ENCODE assay signal across 9 mouse cellular contexts in genomic region chr7:66135644-66136043, GRCm38 (mm10). TPM values are rescaled to one million over a fixed set of nuclear protein-coding genes. Genes with fewer than 3 reads are reported as not detected.
DNase-seq lines count a peak whose midpoint lies in the region; ATAC-seq and TF ChIP-seq lines count a peak whose summit lies in the region.
"Had no signal": no experiment of that assay in that cellular context is flagged by ENCODE, and none has a peak within 500 bp of the region (broad histone marks: within the 10 kb centered on the region; RNA-seq: fewer than 3 reads in every experiment).

No protein-coding gene starts in this region.

- H3K9ac ChIP-seq in hindbrain, embryonic 12.5 days, result no peak overlapping the region
- H3K9ac ChIP-seq in liver, postnatal 0 days (replicated peaks), result no peak overlapping the region

- H3K4me2 ChIP-seq in hindbrain, embryonic 12.5 days (replicated peaks), result no peak overlapping the region
- no peak overlapping the region for H3K4me2 ChIP-seq in liver, postnatal 0 days (ENCODE audit: low read depth, low read length)

- H3K36me3 ChIP-seq in hindbrain, embryonic 12.5 days, result peaks cover 5% of the 10 kb centered on the region; the same call in 1 of the 2 replicates
- H3K36me3 ChIP-seq in hindbrain, embryonic 10.5 days, result peaks cover 21% of the 10 kb centered on the region
- H3K36me3 ChIP-seq in liver, postnatal 0 days (replicated peaks; ENCODE audit: insufficient read depth, low read length), result peaks cover 2% of the 10 kb centered on the region

- H3K27ac ChIP-seq in hindbrain, embryonic 12.5 days, result peak overlapping the region; percentile 18; the same call in 1 of the 2 replicates
- no peak overlapping the region for H3K27ac ChIP-seq in hindbrain, embryonic 10.5 days
- peak overlapping the region; percentile 76 for H3K27ac ChIP-seq in liver, postnatal 0 days (ENCODE audit: low read depth)

- peaks cover 23% of the 10 kb centered on the region for H3K4me1 ChIP-seq in hindbrain, embryonic 12.5 days
- H3K4me1 ChIP-seq in hindbrain, embryonic 10.5 days (replicated peaks), result peaks cover 8% of the 10 kb centered on the region
- peaks cover 35% of the 10 kb centered on the region for H3K4me1 ChIP-seq in liver, postnatal 0 days (ENCODE audit: insufficient read depth)

- 0 out of 2 replicates have a peak, but pooled peaks cover 3% of the 10 kb centered on the region for H3K9me3 ChIP-seq in hindbrain, embryonic 12.5 days (replicated peaks)
- H3K9me3 ChIP-seq in hindbrain, embryonic 10.5 days, result 0 out of 2 replicates have a peak, but pooled peaks cover under 1% of the 10 kb centered on the region
- no peaks in the 10 kb centered on the region for H3K9me3 ChIP-seq in liver, postnatal 0 days (ENCODE audit: low read length)

- H3K27me3 ChIP-seq in hindbrain, embryonic 12.5 days, result no peaks in the 10 kb centered on the region
- H3K27me3 ChIP-seq in hindbrain, embryonic 10.5 days (ENCODE audit: insufficient read depth, poor library complexity, severe bottlenecking), result no peaks in the 10 kb centered on the region
- H3K27me3 ChIP-seq in liver, postnatal 0 days (ENCODE audit: insufficient read depth, low read length), result no peaks in the 10 kb centered on the region

- no peak overlapping the region for H3K4me3 ChIP-seq in hindbrain, embryonic 12.5 days
- no peak overlapping the region for H3K4me3 ChIP-seq in hindbrain, embryonic 10.5 days
- H3K4me3 ChIP-seq in liver, postnatal 0 days (ENCODE audit: low read depth, low read length), result no peak overlapping the region

- no peak for DNase-seq in hindbrain, embryonic 10.5 days (ENCODE audit: low spot score)
- DNase-seq in ZHBTc4 (ENCODE audit: low read depth, low spot score), result peak; percentile 25
- DNase-seq in liver, postnatal 0 days, result no peak
- no peak for DNase-seq in adrenal gland, postnatal 25 days
- DNase-seq in thymus, postnatal 0 days (ENCODE audit: low spot score), result no peak
- DNase-seq: kidney, postnatal 10 days had no signal

- TF ChIP-seq CTCF in liver, postnatal 0 days (IDR thresholded peaks at IDR 0.05; ENCODE audit: low read depth), result no peak

- no peak for TF ChIP-seq EP300 in liver, postnatal 0 days (IDR thresholded peaks at IDR 0.05; ENCODE audit: low read depth)

- ATAC-seq in hindbrain, embryonic 12.5 days (ENCODE audit: low FRiP score), result no peak
- peak; percentile 77 for ATAC-seq in granulocyte monocyte progenitor cell, adult 5-6 weeks (replicated peaks; ENCODE audit: poor library complexity, severe bottlenecking)
- peak; percentile 62 for ATAC-seq in liver, postnatal 0 days
- no peak for ATAC-seq in erythroid progenitor cell, adult 5-6 weeks (replicated peaks; ENCODE audit: low FRiP score, poor library complexity, severe bottlenecking)

- WGBS in hindbrain, embryonic 12.5 days, result 90% methylated on average over 3 of the region's 3 CpGs
- WGBS in hindbrain, embryonic 10.5 days, result 90% methylated on average over 3 of the region's 3 CpGs
- 47% methylated on average over 3 of the region's 3 CpGs for WGBS in liver, postnatal 0 days (ENCODE audit: insufficient replicate concordance)

RNA-seq across cellular contexts. Expression of gene Chsy1, which starts 26.3 kb away (rescaled TPM):
- 15.6 and 16.1 TPM in 2 replicates for polyA plus RNA-seq in hindbrain, embryonic 12.5 days (2016; fragmentation: Nextera tagmentation; extraction: Ambion mirVana)
- polyA plus RNA-seq in hindbrain, embryonic 10.5 days (2016; fragmentation: Nextera tagmentation; extraction: Ambion mirVana), result 9.6 and 11.2 TPM in 2 replicates
- total RNA-seq in granulocyte monocyte progenitor cell, adult 5-6 weeks (2014; fragmentation: Nextera tagmentation), result 41.8 and 47.6 TPM in 2 replicates
- 69.2 and 79.4 TPM in 2 replicates for total RNA-seq in granulocyte monocyte progenitor cell, adult 5-6 weeks (2017)
- polyA plus RNA-seq in liver, postnatal 0 days (2015; fragmentation: Nextera tagmentation; extraction: Ambion mirVana), result 3.9 and 5.0 TPM in 2 replicates
- total RNA-seq in adrenal gland, postnatal 25 days (2021), result 12.6 and 15.2 TPM in 2 replicates
- polyA plus RNA-seq in thymus, postnatal 0 days (2015; fragmentation: Nextera tagmentation; extraction: Ambion mirVana), result 8.7 and 12.1 TPM in 2 replicates
- 7.6 and 10.1 TPM in 2 replicates for total RNA-seq in erythroid progenitor cell, adult 5-6 weeks (2015; ENCODE audit: low replicate concordance)
- 9.9 and 15.3 TPM in 2 replicates for total RNA-seq in erythroid progenitor cell, adult 5-6 weeks (2017; ENCODE audit: low replicate concordance)

RNA-seq across cellular contexts. Expression of gene Selenos, which starts 56.2 kb away (rescaled TPM):
- polyA plus RNA-seq in hindbrain, embryonic 12.5 days (2016; fragmentation: Nextera tagmentation; extraction: Ambion mirVana), result 82.2 and 83.7 TPM in 2 replicates
- 90.0 and 94.0 TPM in 2 replicates for polyA plus RNA-seq in hindbrain, embryonic 10.5 days (2016; fragmentation: Nextera tagmentation; extraction: Ambion mirVana)
- total RNA-seq in granulocyte monocyte progenitor cell, adult 5-6 weeks (2014; fragmentation: Nextera tagmentation), result 113 and 129 TPM in 2 replicates
- total RNA-seq in granulocyte monocyte progenitor cell, adult 5-6 weeks (2017), result 155 and 185 TPM in 2 replicates
- polyA plus RNA-seq in liver, postnatal 0 days (2015; fragmentation: Nextera tagmentation; extraction: Ambion mirVana), result 103 and 120 TPM in 2 replicates
- total RNA-seq in adrenal gland, postnatal 25 days (2021), result 79.3 and 93.6 TPM in 2 replicates
- 94.8 and 98.4 TPM in 2 replicates for polyA plus RNA-seq in thymus, postnatal 0 days (2015; fragmentation: Nextera tagmentation; extraction: Ambion mirVana)
- total RNA-seq in erythroid progenitor cell, adult 5-6 weeks (2015; ENCODE audit: low replicate concordance), result 22.6 and 27.0 TPM in 2 replicates
- total RNA-seq in erythroid progenitor cell, adult 5-6 weeks (2017; ENCODE audit: low replicate concordance), result 17.5 and 18.9 TPM in 2 replicates

Comparison
In these comparisons a context has a peak if more than half of its experiments do, and no peak if none do; other contexts are left out.
1. ATAC-seq: peak in granulocyte monocyte progenitor cell, adult 5-6 weeks (single experiment) and liver, postnatal 0 days (single experiment); none in hindbrain, embryonic 12.5 days (single experiment) and erythroid progenitor cell, adult 5-6 weeks (single experiment).